Mouse (Mus musculus) Patski (cell line): Measurements from ENCODE around the gene Map4. TPM values are rescaled to one million over a fixed set of nuclear protein-coding genes. Genes with fewer than 3 reads are reported as not detected.
"Not testable (repeated sequence)": the region's sequence is repeated elsewhere in the genome, so short reads cannot be mapped to it uniquely, and the experiment has no call there.

Experiments used
- ATAC-seq: fragments of 100-300 bp; one replicate; pipeline ENCODE4 v1.8.0; 2021
- CTCF ChIA-PET: fragments of 350-600 bp; sonication (Branson Sonifier 250); formaldehyde crosslinking; loops from one replicate; lab custom pipeline; 2022; ENCODE audit warnings: inconsistent platforms; lab: Charles Lee
- POLR2A ChIA-PET: fragments of 350-600 bp; sonication (Branson Sonifier 250); formaldehyde crosslinking; loops from one replicate; lab custom pipeline; 2022; ENCODE audit warnings: antibody characterized with exemption, inconsistent platforms; lab: Charles Lee
- DNase-seq: peaks from one replicate; pipeline ENCODE4 v3.0.0-alpha.2; 2011; ENCODE audit warnings: low read depth, low spot score
- H3K27me3 ChIP-seq: fragments of 371-371 bp; one replicate; pipeline ENCODE4 v1.5.1; 2021
- CTCF ChIP-seq: fragments of 100-300 bp; IDR thresholded peaks from one replicate; pipeline ENCODE4 v1.5.1; 2021
- in situ Hi-C: fragments of 300-500 bp; cut with MboI; formaldehyde crosslinking; loops from 3 replicates; pipeline ENCODE4 v1.11.1; 2018; ENCODE audit warnings: low pct_unique_long_range_greater_than_20kb, mixed read lengths
- polyA plus RNA-seq: library from polyadenylated mRNA; unstranded; gene quantifications from one replicate; pipeline ENCODE4 v1.2.3, GENCODE M21; 2021

Map4 gene
- polyA plus RNA-seq, 1 experiment from 2014 or later, result 143 TPM

GRCm38 (mm10) chr9:110054080-110054421 lies 122.8 kb downstream of the Map4 start:
- CTCF ChIA-PET, result interaction anchor here (1.1 kb wide), 1 partner anchor 20 kb away, joined by 3 read pairs; no protein-coding TSS in a partner anchor
- ATAC-seq (no peak), DNase-seq (no peak)
- no peaks in the 10 kb centered on the region for H3K27me3 ChIP-seq
- no peak for TF ChIP-seq CTCF
- POLR2A ChIA-PET, result interaction anchor here (0.6 kb wide), 1 partner anchor 173 kb away, joined by 4 read pairs; no protein-coding TSS in a partner anchor
- in situ Hi-C loops, result no loop called here

- no peaks in the 10 kb centered on the region for H3K27me3 ChIP-seq
- ChIA-PET POLR2A (no interaction called here), CTCF (interaction anchor here (1.2 kb wide), 1 partner anchor 162 kb away, joined by 3 read pairs; no protein-coding TSS in a partner anchor)
- in situ Hi-C loops, result no loop called here
- ATAC-seq (no peak), DNase-seq (no peak)
- TF ChIP-seq CTCF, result no peak
Measured at GRCm38 (mm10) chr9:110054781-110055180, 123.5 kb downstream of the Map4 start.

- ChIA-PET POLR2A (interaction anchor here (0.7 kb wide), 1 partner anchor 16 kb away, joined by 3 read pairs; no protein-coding TSS in a partner anchor), CTCF (no interaction called here)
- DNase-seq (no peak), ATAC-seq (no peak)
- TF ChIP-seq CTCF, result no peak
- no peaks in the 10 kb centered on the region for H3K27me3 ChIP-seq
- in situ Hi-C loops, result no loop called here
Measured at GRCm38 (mm10) chr9:110057200-110057599, 125.9 kb downstream of the Map4 start.

- POLR2A ChIA-PET, result no interaction called here
- in situ Hi-C loops, result no loop called here
- DNase-seq (no peak), ATAC-seq (no peak)
- CTCF ChIA-PET, result interaction anchor here (1.2 kb wide), 1 partner anchor 12 kb away, joined by 3 read pairs; no protein-coding TSS in a partner anchor
- no peaks in the 10 kb centered on the region for H3K27me3 ChIP-seq
- no peak for TF ChIP-seq CTCF
Measured at GRCm38 (mm10) chr9:110060761-110061160, 129.5 kb downstream of the Map4 start.

GRCm38 (mm10) chr9:110062405-110062804 lies 131.1 kb downstream of the Map4 start:
- in situ Hi-C loops, result no loop called here
- H3K27me3 ChIP-seq, result no peaks in the 10 kb centered on the region
- no peak for TF ChIP-seq CTCF
- ChIA-PET CTCF (interaction anchor here (0.7 kb wide), 1 partner anchor 11 kb away, joined by 3 read pairs; no protein-coding TSS in a partner anchor), POLR2A (interaction anchor here (0.6 kb wide), 1 partner anchor 21 kb away, joined by 3 read pairs; no protein-coding TSS in a partner anchor)
- DNase-seq, result no peak
- ATAC-seq, result no peak

- POLR2A ChIA-PET, result interaction anchor here (0.6 kb wide), 1 partner anchor 21 kb away, joined by 3 read pairs; no protein-coding TSS in a partner anchor
- in situ Hi-C loops, result no loop called here
- TF ChIP-seq CTCF, result no peak
- H3K27me3 ChIP-seq, result no peaks in the 10 kb centered on the region
- CTCF ChIA-PET, result no interaction called here
- DNase-seq (no peak), ATAC-seq (no peak)
Measured at GRCm38 (mm10) chr9:110062861-110063260, 131.6 kb downstream of the Map4 start.

GRCm38 (mm10) chr9:110064641-110065040 lies 133.4 kb downstream of the Map4 start:
- in situ Hi-C loops, result no loop called here
- ATAC-seq (no peak), DNase-seq (no peak)
- ChIA-PET POLR2A (no interaction called here), CTCF (interaction anchor here (1.2 kb wide), 1 partner anchor 172 kb away, joined by 3 read pairs; no protein-coding TSS in a partner anchor)
- no peak for TF ChIP-seq CTCF
- H3K27me3 ChIP-seq, result no peaks in the 10 kb centered on the region

- ChIA-PET CTCF (no interaction called here), POLR2A (no interaction called here)
- no peak for TF ChIP-seq CTCF
- no peaks in the 10 kb centered on the region for H3K27me3 ChIP-seq
- DNase-seq (no peak), ATAC-seq (no peak)
- in situ Hi-C loops, result no loop called here
Measured at GRCm38 (mm10) chr9:110068745-110069144, 137.5 kb downstream of the Map4 start.

- DNase-seq (no peak), ATAC-seq (no peak)
- ChIA-PET POLR2A (no interaction called here), CTCF (interaction anchor here (1.3 to 3.2 kb wide), 3 partner anchors 20 to 178 kb away, joined by 5 to 20 read pairs (median 7); no protein-coding TSS in a partner anchor)
- H3K27me3 ChIP-seq, result no peaks in the 10 kb centered on the region
- no peak for TF ChIP-seq CTCF
- in situ Hi-C loops, result loop anchor here (5.0 kb wide), 2 partner anchors 83 to 178 kb away; no protein-coding TSS in a partner anchor
Measured at GRCm38 (mm10) chr9:110070358-110070757, 139.1 kb downstream of the Map4 start.

GRCm38 (mm10) chr9:110071011-110071410 lies 139.8 kb downstream of the Map4 start:
- TF ChIP-seq CTCF, result no peak
- ChIA-PET CTCF (interaction anchor here (0.7 to 3.2 kb wide), 10 partner anchors 10 to 179 kb away, joined by 3 to 20 read pairs (median 6); no protein-coding TSS in a partner anchor), POLR2A (no interaction called here)
- no peak for DNase-seq
- no peak for ATAC-seq
- in situ Hi-C loops, result loop anchor here (5.0 kb wide), 2 partner anchors 84 to 179 kb away; no protein-coding TSS in a partner anchor
- no peaks in the 10 kb centered on the region for H3K27me3 ChIP-seq

- ChIA-PET POLR2A (no interaction called here), CTCF (interaction anchor here (0.7 to 3.2 kb wide), 14 partner anchors 10 to 179 kb away, joined by 3 to 20 read pairs (median 4); no protein-coding TSS in a partner anchor)
- peak; percentile 88 for TF ChIP-seq CTCF
- in situ Hi-C loops, result loop anchor here (5.0 kb wide), 2 partner anchors 85 to 180 kb away; no protein-coding TSS in a partner anchor
- H3K27me3 ChIP-seq, result no peaks in the 10 kb centered on the region
- DNase-seq (no peak), ATAC-seq (no peak)
Measured at GRCm38 (mm10) chr9:110071843-110072242, 140.6 kb downstream of the Map4 start.

GRCm38 (mm10) chr9:110076468-110076867 lies 145.2 kb downstream of the Map4 start:
- CTCF ChIA-PET, result interaction anchor here (1.0 to 4.9 kb wide), 12 partner anchors 8 to 185 kb away, joined by 3 to 23 read pairs (median 5); no protein-coding TSS in a partner anchor
- ATAC-seq, DNase-seq, in situ Hi-C loops, H3K27me3 ChIP-seq: not testable (repeated sequence)
- POLR2A ChIA-PET, result interaction anchor here (1.0 to 1.5 kb wide), 2 partner anchors 10 to 187 kb away, joined by 3 to 4 read pairs; no protein-coding TSS in a partner anchor
